Mouse (Mus musculus) heart, adult 2 months (tissue): ENCODE data around the gene Btbd3. TPM values are rescaled to one million over a fixed set of nuclear protein-coding genes. Genes with fewer than 3 reads are reported as not detected.

Experiments used
- DNase-seq, 2 experiments: peaks; one replicate each; pipeline ENCODE4 v3.0.0; 2021
- H3K27ac ChIP-seq: fragments of 200-600 bp; 2 replicates; pipeline ENCODE4 v1.8.1; 2022
- H3K27me3 ChIP-seq: fragments of 200-500 bp; 2 replicates; pipeline ENCODE4 v1.6.1; 2012; ENCODE audit warnings: mild to moderate bottlenecking, low read length, inconsistent platforms, mixed read lengths; ENCODE audit not compliant: control insufficient read depth, insufficient read depth
- H3K36me3 ChIP-seq: fragments of 200-500 bp; 2 replicates; pipeline ENCODE4 v1.6.1; 2012; ENCODE audit warnings: low read length, inconsistent platforms; ENCODE audit not compliant: control insufficient read depth, insufficient read depth
- H3K4me1 ChIP-seq: fragments of 200-500 bp; 2 replicates; pipeline ENCODE4 v1.6.1; 2011; ENCODE audit warnings: low read length; ENCODE audit not compliant: control insufficient read depth, insufficient read depth
- H3K4me3 ChIP-seq: fragments of 200-600 bp; 2 replicates; pipeline ENCODE4 v1.8.1; 2022
- H3K79me2 ChIP-seq: fragments of 200-500 bp; replicated peaks from 2 replicates; pipeline ENCODE4 v1.6.1; 2012; ENCODE audit warnings: mild to moderate bottlenecking, inconsistent platforms, low read length, moderate library complexity, mixed read lengths; ENCODE audit not compliant: control insufficient read depth, insufficient read depth
- H3K9ac ChIP-seq: fragments of 200-500 bp; 2 replicates; pipeline ENCODE4 v1.6.1; 2012; ENCODE audit warnings: low read depth, mild to moderate bottlenecking, control low read depth, inconsistent platforms, low read length, mixed read lengths
- CTCF ChIP-seq: fragments of 200-600 bp; IDR thresholded peaks from 2 replicates; pipeline ENCODE4 v1.8.1; 2022; ENCODE audit warnings: antibody characterized with exemption, mild to moderate bottlenecking, moderate library complexity
- EP300 ChIP-seq: fragments of 200-500 bp; IDR thresholded peaks from 2 replicates; pipeline ENCODE4 v1.6.1; 2011; ENCODE audit warnings: low read depth, low read length, control low read depth; ENCODE audit not compliant: insufficient read depth
- POLR2A ChIP-seq: fragments of 200-500 bp; IDR thresholded peaks from 2 replicates; pipeline ENCODE4 v1.6.1; 2011; ENCODE audit warnings: mild to moderate bottlenecking, low read depth, low read length, control low read depth; ENCODE audit not compliant: insufficient read depth
- WGBS: fragments of 180-500 bp; shearing (Covaris S2); methylation state at CpG from one replicate; pipeline ENCODE4 v1.1.7; 2018; 5-methylcytosine and 5-hydroxymethylcytosine counted together
- intact Hi-C: fragments of 180-260 bp; cut with DNase I; formaldehyde crosslinking; loops from one replicate; pipeline ENCODE4 v1.15.1; 2025
- polyA plus RNA-seq: library from polyadenylated mRNA; depleted of rRNA; stranded (reverse); fragments of >200 nt; gene quantifications from 2 replicates; pipeline ENCODE4 v1.2.3, GENCODE M21; 2012
- total RNA-seq, 2 experiments: library from RNA; stranded (reverse); gene quantifications; 2 replicates each; pipeline ENCODE4 v1.2.3; 2021

Btbd3 gene
- total and polyA plus RNA-seq, 3 experiments, result 7.1 to 14.4 (median 12.9) TPM

DNA sequence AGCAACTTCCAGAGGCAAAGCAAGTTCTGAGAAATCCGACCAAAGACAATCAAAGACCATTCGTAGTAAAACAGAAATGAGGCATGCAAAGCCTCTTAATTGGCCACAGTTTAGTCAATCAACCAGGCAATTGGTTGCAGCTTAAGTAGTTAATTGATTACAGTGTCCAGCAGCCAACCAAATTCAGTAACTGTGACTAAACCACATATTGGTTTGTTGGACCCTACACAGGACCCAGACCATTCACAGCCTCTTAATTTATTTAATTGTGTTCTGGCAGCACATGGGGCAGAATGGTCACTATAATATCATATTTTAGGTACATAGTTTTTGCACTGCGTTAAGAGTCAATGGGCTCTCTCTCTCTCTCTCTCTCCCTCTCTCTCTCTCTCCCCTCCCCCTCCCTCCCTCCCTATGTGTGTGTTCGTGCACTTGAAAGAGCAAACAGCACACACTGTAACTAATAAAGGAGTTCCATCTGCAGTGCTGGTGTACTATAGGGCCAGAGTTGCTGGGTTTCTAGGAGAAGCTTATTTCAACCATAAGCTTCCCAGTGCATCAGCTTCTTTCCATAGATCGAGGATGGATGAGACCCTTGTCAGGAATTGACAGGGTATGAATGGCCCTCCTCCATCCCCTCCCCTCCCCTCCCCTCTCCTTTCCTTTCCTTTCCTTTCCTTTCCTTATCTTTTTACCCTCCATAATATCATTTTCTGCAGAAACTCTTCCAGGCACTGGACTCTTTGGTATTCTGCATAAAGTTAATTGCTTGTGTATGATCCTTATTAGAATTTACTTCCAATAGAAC, 275.0 kb downstream of the Btbd3 start:
- H3K4me1 ChIP-seq, result no peaks in the 10 kb centered on the region
- no peak overlapping the region for H3K4me3 ChIP-seq
- no peak overlapping the region for H3K27ac ChIP-seq
- WGBS, result 74% methylated on average over 5 of the region's 5 CpGs
- TF ChIP-seq CTCF (no peak), POLR2A (no peak), EP300 (no peak)
- no peaks in the 10 kb centered on the region for H3K27me3 ChIP-seq
- intact Hi-C loops, result no loop called here
- H3K79me2 ChIP-seq, result no peaks in the 10 kb centered on the region
- H3K9ac ChIP-seq, result no peak overlapping the region
- no peak for DNase-seq
- H3K36me3 ChIP-seq, result no peaks in the 10 kb centered on the region

DNA sequence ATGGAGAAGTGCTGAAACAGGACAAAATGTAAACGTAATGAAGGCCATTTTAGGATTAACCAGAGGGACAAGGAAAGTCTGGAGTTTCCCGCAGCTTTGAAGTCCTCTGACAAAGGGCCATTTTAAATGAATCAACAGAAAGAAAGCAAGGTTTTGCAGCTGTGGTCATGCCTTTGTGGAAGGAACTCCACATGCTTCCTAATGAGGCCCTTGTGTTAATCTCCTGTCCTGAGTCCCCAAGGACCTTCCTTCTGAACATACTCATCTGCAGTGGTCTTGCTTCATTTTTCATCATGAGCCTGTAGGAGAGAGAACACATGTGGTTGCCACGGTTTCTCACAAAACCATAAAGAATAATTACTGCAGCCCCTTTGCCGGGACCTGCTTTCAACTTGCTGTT, 275.6 kb downstream of the Btbd3 start:
- H3K9ac ChIP-seq, result no peak overlapping the region
- TF ChIP-seq CTCF, result no peak
- no peak for TF ChIP-seq POLR2A
- TF ChIP-seq EP300, result no peak
- DNase-seq, result no peak
- no peaks in the 10 kb centered on the region for H3K79me2 ChIP-seq
- intact Hi-C loops, result no loop called here
- H3K4me1 ChIP-seq, result no peaks in the 10 kb centered on the region
- H3K36me3 ChIP-seq, result no peaks in the 10 kb centered on the region
- no peak overlapping the region for H3K27ac ChIP-seq
- WGBS, result 64% methylated on average over 4 of the region's 4 CpGs
- no peaks in the 10 kb centered on the region for H3K27me3 ChIP-seq
- no peak overlapping the region for H3K4me3 ChIP-seq

DNA sequence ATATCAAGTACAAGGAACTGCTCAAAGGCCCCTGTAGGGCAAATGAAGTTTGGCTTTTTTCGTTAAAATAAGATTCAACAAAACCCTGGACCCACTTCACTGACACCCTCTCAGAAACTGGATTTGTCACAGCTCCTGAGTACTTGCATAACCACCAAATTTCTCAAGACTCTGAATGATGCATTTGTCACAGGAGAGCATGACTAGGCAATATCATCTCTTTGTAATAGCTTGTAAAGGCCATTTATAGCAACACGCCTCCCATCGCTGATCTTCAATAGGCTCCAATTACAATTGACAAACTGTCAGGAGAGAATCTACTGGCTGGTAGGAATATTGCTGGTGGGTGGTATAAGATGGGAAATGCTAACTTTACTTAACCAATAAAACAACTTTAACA, 283.3 kb downstream of the Btbd3 start:
- TF ChIP-seq CTCF (no peak), POLR2A (no peak), EP300 (no peak)
- Histone ChIP-seq H3K4me3 (no peak overlapping the region), H3K9ac (no peak overlapping the region), H3K27me3 (no peaks in the 10 kb centered on the region), H3K36me3 (no peaks in the 10 kb centered on the region), H3K79me2 (no peaks in the 10 kb centered on the region), H3K4me1 (no peaks in the 10 kb centered on the region), H3K27ac (no peak overlapping the region)
- intact Hi-C loops, result no loop called here
- WGBS, result 90% methylated on average over 3 of the region's 3 CpGs
- DNase-seq, result no peak

GRCm38 (mm10) chr2:138548990-138549389, 292.6 kb downstream of the Btbd3 start:
- intact Hi-C loops, result no loop called here
- no peaks in the 10 kb centered on the region for H3K79me2 ChIP-seq
- H3K4me1 ChIP-seq, result no peaks in the 10 kb centered on the region
- no peak for DNase-seq
- 82% methylated on average over 2 of the region's 2 CpGs for WGBS
- H3K4me3 ChIP-seq, result no peak overlapping the region
- H3K27me3 ChIP-seq, result no peaks in the 10 kb centered on the region
- no peaks in the 10 kb centered on the region for H3K36me3 ChIP-seq
- no peak overlapping the region for H3K27ac ChIP-seq
- TF ChIP-seq CTCF, result no peak
- no peak for TF ChIP-seq POLR2A
- TF ChIP-seq EP300, result no peak
- H3K9ac ChIP-seq, result no peak overlapping the region

- 60% methylated on average over 5 of the region's 5 CpGs for WGBS
- intact Hi-C loops, result no loop called here
These were observed 295.2 kb downstream of the Btbd3 start for GRCm38 (mm10) chr2:138551516-138551915.

GRCm38 (mm10) chr2:138555106-138555862, 298.9 kb downstream of the Btbd3 start:
- Histone ChIP-seq H3K9ac (no peak overlapping the region), H3K4me1 (no peaks in the 10 kb centered on the region), H3K79me2 (no peaks in the 10 kb centered on the region), H3K36me3 (no peaks in the 10 kb centered on the region), H3K4me3 (no peak overlapping the region), H3K27me3 (no peaks in the 10 kb centered on the region), H3K27ac (no peak overlapping the region)
- no peak for DNase-seq
- TF ChIP-seq CTCF (no peak), POLR2A (no peak), EP300 (no peak)
- WGBS, result 84% methylated on average over 11 of the region's 11 CpGs
- intact Hi-C loops, result no loop called here

More at GRCm38 (mm10) chr2:138551516-138551915, 295.2 kb downstream of the Btbd3 start:
- Histone ChIP-seq H3K27ac (no peak overlapping the region), H3K9ac (no peak overlapping the region), H3K4me3 (no peak overlapping the region), H3K27me3 (no peaks in the 10 kb centered on the region), H3K36me3 (no peaks in the 10 kb centered on the region), H3K4me1 (no peaks in the 10 kb centered on the region), H3K79me2 (no peaks in the 10 kb centered on the region)
- DNase-seq, result no peak
- no peak for TF ChIP-seq CTCF
- no peak for TF ChIP-seq POLR2A
- TF ChIP-seq EP300, result no peak
